Mouse (Mus musculus): ENCODE results near the gene Tsen34.
"Not testable (repeated sequence)": the region's sequence is repeated elsewhere in the genome, so short reads cannot be mapped to it uniquely, and the experiment has no call there.

Gene Tsen34

GRCm38 (mm10) chr7:3732675-3733074 lies 40.0 kb downstream of the Tsen34 start:
- DNase-seq, result not testable (repeated sequence)

Measured in cerebellum, adult 8-10 months (tissue).